27 mouse cellular contexts compared by ENCODE assay signal in the genomic region with DNA sequence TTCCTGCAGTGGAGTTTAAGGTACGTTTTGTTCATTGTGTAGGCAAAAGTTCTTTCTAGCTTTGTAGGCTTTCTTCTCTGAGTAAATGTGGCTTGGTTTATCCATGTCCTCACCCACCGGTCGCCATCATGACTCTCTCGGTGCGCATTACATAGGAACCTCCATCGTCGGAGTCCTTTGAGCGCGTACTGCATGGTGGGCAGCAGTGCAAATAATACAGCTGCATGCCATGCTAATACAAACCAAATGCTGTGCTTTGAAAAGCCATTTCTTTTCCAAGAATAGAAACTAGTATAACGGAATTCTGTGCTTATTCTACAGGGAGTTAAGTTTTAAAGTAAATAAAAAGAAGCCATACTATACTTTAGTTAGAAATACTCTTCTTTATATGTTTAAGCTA. TPM values are rescaled to one million over a fixed set of nuclear protein-coding genes. Genes with fewer than 3 reads are reported as not detected.
DNase-seq lines count a peak whose midpoint lies in the region; ATAC-seq lines count a peak whose summit lies in the region.
"Had no signal": no experiment of that assay in that cellular context is flagged by ENCODE, and none has a peak within 500 bp of the region (broad histone marks: within the 10 kb centered on the region; RNA-seq: fewer than 3 reads in every experiment).

No protein-coding gene starts in this region.

- peak; percentile 67 for DNase-seq in heart, adult 11 months
- DNase-seq in heart, postnatal 10 days, result no peak
- DNase-seq in embryonic facial prominence, embryonic 14.5 days (ENCODE audit: low spot score), result peak; percentile 77
- DNase-seq in adrenal gland, postnatal 14 days, result no peak
- no peak for DNase-seq in adrenal gland, postnatal 36 days
- no peak for DNase-seq in heart, postnatal 36 days
- DNase-seq: adrenal gland, adult 8-10 months; cerebellum, adult 11 months; cerebellum, adult 9-11 months; gastrocnemius, postnatal 25 days; heart, adult 2 months; kidney, adult 11 months; kidney, postnatal 14 days; lung, embryonic 14.5 days; lung, postnatal 14 days; midbrain, embryonic 14.5 days; retina, postnatal 1 day; right cerebral cortex, postnatal 14 days had no signal

- no peak overlapping the region for H3K4me3 ChIP-seq in embryonic facial prominence, embryonic 14.5 days (ENCODE audit: low read depth, low read length)
- H3K4me3 ChIP-seq in limb, embryonic 12.5 days (replicated peaks), result no peak overlapping the region
- H3K4me3 ChIP-seq: heart, adult 2 months; heart, embryonic 12.5 days; hindbrain, embryonic 10.5 days; hindbrain, embryonic 15.5 days; layer of hippocampus, adult 2 months; liver, embryonic 15.5 days; stomach, embryonic 15.5 days had no signal

- WGBS in embryonic facial prominence, embryonic 14.5 days, result 40% methylated on average over 10 of the region's 10 CpGs
- WGBS in limb, embryonic 12.5 days, result 32% methylated on average over 10 of the region's 10 CpGs

- H3K4me2 ChIP-seq in embryonic facial prominence, embryonic 14.5 days (ENCODE audit: low read depth, low read length), result 0 out of 2 replicates have a peak overlapping the region, but pooled peaks have one; percentile 11
- H3K4me2 ChIP-seq in limb, embryonic 12.5 days, result no peak overlapping the region
- H3K4me2 ChIP-seq: heart, embryonic 12.5 days; hindbrain, embryonic 15.5 days; liver, embryonic 15.5 days; lung, embryonic 14.5 days; stomach, embryonic 15.5 days had no signal

- peaks cover 39% of the 10 kb centered on the region for H3K4me1 ChIP-seq in embryonic facial prominence, embryonic 14.5 days (ENCODE audit: control insufficient read depth, insufficient read depth, low read length)
- peaks cover 68% of the 10 kb centered on the region for H3K4me1 ChIP-seq in limb, embryonic 12.5 days (replicated peaks)
- H3K4me1 ChIP-seq: hindbrain, embryonic 15.5 days; liver, embryonic 15.5 days had no signal

- ATAC-seq in embryonic facial prominence, embryonic 14.5 days (ENCODE audit: low read depth), result no peak
- ATAC-seq in limb, embryonic 12.5 days (ENCODE audit: insufficient number of reproducible peaks, insufficient read depth, low FRiP score, low TSS enrichment, low read depth), result no peak
- ATAC-seq: forebrain, embryonic 14.5 days; inflammation-experienced regulatory T-cells, adult 6 months had no signal

- intact Hi-C loops in heart, postnatal 10 days (cut with DNase I), result no loop called here
- intact Hi-C loops in heart, postnatal 36 days (cut with DNase I), result loop anchor here (2.0 kb wide), 1 partner anchor 24 kb away; no protein-coding TSS in a partner anchor

- H3K36me3 ChIP-seq in embryonic facial prominence, embryonic 14.5 days (ENCODE audit: control insufficient read depth, insufficient read depth, low read length), result no peaks in the 10 kb centered on the region
- H3K36me3 ChIP-seq in limb, embryonic 12.5 days, result peaks cover under 1% of the 10 kb centered on the region; the same call in 1 of the 2 replicates
- H3K36me3 ChIP-seq: heart, embryonic 12.5 days; hindbrain, embryonic 10.5 days; hindbrain, embryonic 15.5 days; liver, embryonic 15.5 days; stomach, embryonic 15.5 days had no signal

- peak overlapping the region; percentile 79 for H3K27ac ChIP-seq in embryonic facial prominence, embryonic 14.5 days (replicated peaks; ENCODE audit: low read depth, low read length)
- peak overlapping the region; percentile 88 for H3K27ac ChIP-seq in limb, embryonic 12.5 days
- H3K27ac ChIP-seq: heart, adult 2 months; hindbrain, embryonic 10.5 days; hindbrain, embryonic 15.5 days; layer of hippocampus, adult 2 months; liver, embryonic 15.5 days; stomach, embryonic 15.5 days had no signal

- H3K27me3 ChIP-seq in embryonic facial prominence, embryonic 14.5 days (replicated peaks; ENCODE audit: control insufficient read depth, insufficient read depth, low read length), result no peaks in the 10 kb centered on the region
- H3K27me3 ChIP-seq in limb, embryonic 12.5 days, result no peaks in the 10 kb centered on the region
- H3K27me3 ChIP-seq: heart, embryonic 12.5 days; hindbrain, embryonic 15.5 days; liver, embryonic 15.5 days; stomach, embryonic 15.5 days had no signal

- H3K9me3 ChIP-seq in embryonic facial prominence, embryonic 14.5 days (ENCODE audit: control insufficient read depth, low read length), result no peaks in the 10 kb centered on the region
- no peaks in the 10 kb centered on the region for H3K9me3 ChIP-seq in limb, embryonic 12.5 days
- H3K9me3 ChIP-seq: heart, embryonic 12.5 days; hindbrain, embryonic 10.5 days; hindbrain, embryonic 15.5 days; liver, embryonic 15.5 days; stomach, embryonic 15.5 days had no signal

- H3K9ac ChIP-seq in embryonic facial prominence, embryonic 14.5 days (ENCODE audit: low read depth, low read length), result no peak overlapping the region
- H3K9ac ChIP-seq in limb, embryonic 12.5 days (replicated peaks), result no peak overlapping the region
- H3K9ac ChIP-seq: heart, embryonic 12.5 days; hindbrain, embryonic 15.5 days; liver, embryonic 15.5 days; lung, embryonic 14.5 days; stomach, embryonic 15.5 days had no signal

RNA-seq across cellular contexts. Expression of gene Epb41l2, which starts 24.8 kb away (rescaled TPM):
- 10 to 100 TPM; 91.3 to 92.8 TPM for total RNA-seq in heart, postnatal 10 days (2021)
- polyA plus RNA-seq in embryonic facial prominence, embryonic 14.5 days (2014; fragmentation: Nextera tagmentation; extraction: Ambion mirVana), result 86.7 and 90.3 TPM in 2 replicates
- polyA plus RNA-seq in limb, embryonic 12.5 days (2016; fragmentation: Nextera tagmentation; extraction: Ambion mirVana), result 106 and 111 TPM in 2 replicates
- 94.9 and 106 TPM in 2 replicates for total RNA-seq in adrenal gland, postnatal 14 days (2021)
- 10 to 100 TPM; 61.3 to 71.6 TPM for total RNA-seq in adrenal gland, postnatal 36 days (2021)
- total RNA-seq in heart, postnatal 36 days (2021), result 10 to 100 TPM; 42.0 to 55.8 TPM

Comparison
In these comparisons a context has a peak if more than half of its experiments do, and no peak if none do; other contexts are left out.
1. DNase-seq: peak in heart, adult 11 months (single experiment) and embryonic facial prominence, embryonic 14.5 days (single experiment); none in heart, postnatal 10 days (0 of 2), adrenal gland, postnatal 14 days (single experiment), adrenal gland, postnatal 36 days (0 of 2) and heart, postnatal 36 days (0 of 2).